Mouse (Mus musculus) kidney, embryonic 15.5 days (tissue): ENCODE measurements around the gene Ttc34. TPM values are rescaled to one million over a fixed set of nuclear protein-coding genes. Genes with fewer than 3 reads are reported as not detected.

Source experiments
- polyA plus RNA-seq: library from polyadenylated mRNA; unstranded; fragments of >200 nt; fragmentation: Nextera tagmentation; extraction: Ambion mirVana; gene quantifications from 2 replicates; pipeline ENCODE4 v1.2.1, GENCODE M21; 2015

The Ttc34 gene
- polyA plus RNA-seq, 1 experiment from 2014 or later = 0.99 TPM

Other genes starting within 250 kb of the Ttc34 start
- gene Prdm16, start 200.6 kb upstream of the Ttc34 start, polyA plus RNA-seq = 22.0 and 22.1 TPM in 2 replicates
- gene Actrt2, start 169.6 kb upstream of the Ttc34 start, polyA plus RNA-seq = not detected in 2 replicates
- 0.22 and 0.42 TPM in 2 replicates for gene Mmel1, start 32.1 kb downstream of the Ttc34 start, polyA plus RNA-seq
- 34.1 and 40.6 TPM in 2 replicates for gene Fam213b, start 61.7 kb downstream of the Ttc34 start, polyA plus RNA-seq
- gene Tnfrsf14, start 91.1 kb downstream of the Ttc34 start, polyA plus RNA-seq = 1.7 TPM in 2 replicates
- 19.6 and 20.7 TPM in 2 replicates for gene Hes5, start 123.5 kb downstream of the Ttc34 start, polyA plus RNA-seq
- 45.2 and 46.3 TPM in 2 replicates for gene Pank4, start 126.7 kb downstream of the Ttc34 start, polyA plus RNA-seq
- gene Plch2, start 219.3 kb downstream of the Ttc34 start, polyA plus RNA-seq = 2.6 TPM in 2 replicates
- 23.2 and 24.0 TPM in 2 replicates for gene Pex10, start 229.6 kb downstream of the Ttc34 start, polyA plus RNA-seq
- 152 and 165 TPM in 2 replicates for gene Rer1, start 248.9 kb downstream of the Ttc34 start, polyA plus RNA-seq
- gene Morn1, start 249.1 kb downstream of the Ttc34 start, polyA plus RNA-seq = 5.1 and 5.3 TPM in 2 replicates